Mouse (Mus musculus): Measurements from ENCODE around the gene Aff1.

DNA sequence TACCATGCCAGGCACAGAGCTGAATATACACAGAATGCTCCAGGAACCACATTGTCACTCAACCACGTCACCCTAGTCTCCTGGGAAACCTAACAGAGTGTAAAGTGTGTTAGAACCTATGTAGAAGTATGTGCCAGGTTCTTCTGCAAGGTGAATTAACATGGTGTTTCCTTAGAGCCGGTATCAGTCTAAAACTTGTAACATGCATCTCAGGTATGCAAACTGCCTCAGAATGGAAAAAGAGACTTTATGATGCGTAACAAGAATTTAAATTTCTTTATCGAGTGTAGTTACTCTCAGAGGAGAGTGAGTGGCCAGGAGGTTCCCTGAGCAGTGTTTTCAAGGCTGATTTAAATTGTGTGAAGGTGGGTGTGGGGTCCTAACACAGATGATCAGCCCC is 85.3 kb downstream of the Aff1 start:
- TF ChIP-seq CTCF (IDR thresholded peaks at IDR 0.05; ENCODE audit: low read depth) (no peak), EP300 (IDR thresholded peaks at IDR 0.05; ENCODE audit: low read depth) (no peak)
